32 mouse cellular contexts compared by ENCODE assay signal in genomic region chr12:35283407-35283806, GRCm38 (mm10).
"Had no signal": no experiment of that assay in that cellular context is flagged by ENCODE, and none has a peak within 500 bp of the region (broad histone marks: within the 10 kb centered on the region; RNA-seq: fewer than 3 reads in every experiment).

No protein-coding gene starts in this region.

- H3K36me3 ChIP-seq: heart, embryonic 10.5 days; heart, embryonic 12.5 days; heart, embryonic 13.5 days; heart, embryonic 15.5 days; hindbrain, embryonic 10.5 days; hindbrain, embryonic 12.5 days; hindbrain, embryonic 13.5 days; hindbrain, embryonic 15.5 days; intestine, embryonic 15.5 days; kidney, embryonic 15.5 days had no signal

- H3K9ac ChIP-seq: heart, embryonic 12.5 days; heart, embryonic 13.5 days; heart, embryonic 15.5 days; hindbrain, embryonic 12.5 days; hindbrain, embryonic 13.5 days; hindbrain, embryonic 14.5 days; hindbrain, embryonic 15.5 days; intestine, embryonic 15.5 days; kidney, embryonic 15.5 days had no signal

- ATAC-seq: hindbrain, embryonic 16.5 days; hindbrain, postnatal 0 days; inflammation-experienced regulatory T-cells, adult 6 months; intestine, embryonic 15.5 days; intestine, embryonic 16.5 days; intestine, postnatal 0 days had no signal

- H3K4me2 ChIP-seq: heart, embryonic 11.5 days; heart, embryonic 12.5 days; heart, embryonic 13.5 days; heart, embryonic 15.5 days; hindbrain, embryonic 12.5 days; hindbrain, embryonic 13.5 days; hindbrain, embryonic 14.5 days; hindbrain, embryonic 15.5 days; intestine, embryonic 15.5 days; kidney, embryonic 15.5 days had no signal

- H3K4me3 ChIP-seq: heart, adult 2 months; heart, embryonic 10.5 days; heart, embryonic 12.5 days; heart, embryonic 13.5 days; heart, embryonic 15.5 days; hindbrain, embryonic 10.5 days; hindbrain, embryonic 12.5 days; hindbrain, embryonic 13.5 days; hindbrain, embryonic 15.5 days; intestine, embryonic 15.5 days; kidney, embryonic 15.5 days; layer of hippocampus, adult 2 months had no signal

- H3K9me3 ChIP-seq: heart, embryonic 10.5 days; heart, embryonic 12.5 days; heart, embryonic 13.5 days; heart, embryonic 15.5 days; hindbrain, embryonic 10.5 days; hindbrain, embryonic 12.5 days; hindbrain, embryonic 13.5 days; hindbrain, embryonic 15.5 days; intestine, embryonic 15.5 days; kidney, embryonic 15.5 days had no signal

- H3K27ac ChIP-seq: heart, adult 2 months; heart, embryonic 10.5 days; heart, embryonic 13.5 days; heart, embryonic 15.5 days; hindbrain, embryonic 10.5 days; hindbrain, embryonic 12.5 days; hindbrain, embryonic 13.5 days; hindbrain, embryonic 14.5 days; hindbrain, embryonic 15.5 days; intestine, embryonic 15.5 days; kidney, embryonic 15.5 days; kidney, postnatal 0 days; layer of hippocampus, adult 2 months had no signal

- DNase-seq: heart, postnatal 10 days; heart, postnatal 14 days; heart, postnatal 36 days; heart, postnatal 4 days; kidney, adult 11 months; kidney, adult 18-20 months; kidney, adult 8-10 months; kidney, postnatal 10 days; kidney, postnatal 14 days; kidney, postnatal 25 days; kidney, postnatal 4 days; layer of hippocampus, adult 9-11 months had no signal

- H3K27me3 ChIP-seq: heart, embryonic 12.5 days; heart, embryonic 13.5 days; heart, embryonic 15.5 days; hindbrain, embryonic 12.5 days; hindbrain, embryonic 13.5 days; hindbrain, embryonic 15.5 days; intestine, embryonic 15.5 days; kidney, embryonic 15.5 days had no signal

- H3K4me1 ChIP-seq: heart, embryonic 10.5 days; heart, embryonic 12.5 days; heart, embryonic 13.5 days; heart, embryonic 15.5 days; hindbrain, embryonic 10.5 days; hindbrain, embryonic 12.5 days; hindbrain, embryonic 15.5 days; intestine, embryonic 15.5 days; kidney, embryonic 15.5 days had no signal
